Mouse (Mus musculus) forebrain, embryonic 13.5 days (tissue): ENCODE results near the gene Flnc. TPM values are rescaled to one million over a fixed set of nuclear protein-coding genes. Genes with fewer than 3 reads are reported as not detected.

ENCODE experiments used
- ATAC-seq: fragments of 200-750 bp; cut with Nextera tagmentation; 2 replicates; pipeline ENCODE4 v1.8.0; 2017
- H3K27ac ChIP-seq: fragments of 300-500 bp; sonication (generic); 2 replicates; pipeline ENCODE4 v1.5.1; 2015; ENCODE audit warnings: inconsistent platforms, mild to moderate bottlenecking, moderate library complexity
- H3K27me3 ChIP-seq: fragments of 300-500 bp; sonication (generic); 2 replicates; pipeline ENCODE4 v1.6.1; 2015; ENCODE audit warnings: mild to moderate bottlenecking, inconsistent platforms
- H3K36me3 ChIP-seq: fragments of 300-500 bp; sonication (generic); 2 replicates; pipeline ENCODE4 v1.6.1; 2015; ENCODE audit warnings: mild to moderate bottlenecking, inconsistent platforms; ENCODE audit not compliant: poor library complexity, severe bottlenecking
- H3K4me1 ChIP-seq: fragments of 300-500 bp; sonication (generic); 2 replicates; pipeline ENCODE4 v1.6.1; 2015; ENCODE audit warnings: inconsistent platforms
- H3K4me2 ChIP-seq: fragments of 300-500 bp; sonication (generic); 2 replicates; pipeline ENCODE4 v1.6.1; 2015; ENCODE audit warnings: inconsistent platforms, mild to moderate bottlenecking, moderate library complexity
- H3K4me3 ChIP-seq: fragments of 300-500 bp; sonication (generic); 2 replicates; pipeline ENCODE4 v1.5.1; 2015; ENCODE audit warnings: mild to moderate bottlenecking, inconsistent platforms
- H3K9ac ChIP-seq: fragments of 300-500 bp; sonication (generic); 2 replicates; pipeline ENCODE4 v1.6.1; 2015; ENCODE audit warnings: mild to moderate bottlenecking, inconsistent platforms
- H3K9me3 ChIP-seq: fragments of 300-500 bp; sonication (generic); replicated peaks from 2 replicates; pipeline ENCODE4 v1.6.1; 2016; ENCODE audit warnings: inconsistent platforms
- WGBS: fragments of 180-500 bp; shearing (Covaris S2); methylation state at CpG from one replicate; pipeline ENCODE4 v1.1.7; 2015; 5-methylcytosine and 5-hydroxymethylcytosine counted together
- polyA plus RNA-seq: library from polyadenylated mRNA; unstranded; fragments of >200 nt; fragmentation: Nextera tagmentation; extraction: Ambion mirVana; gene quantifications from 2 replicates; pipeline ENCODE4 v1.2.1, GENCODE M21; 2015

Gene Flnc
- polyA plus RNA-seq, 1 experiment from 2014 or later = 1.5 TPM

- ATAC-seq = no peak
- WGBS = 74% methylated on average over 3 of the region's 3 CpGs
- H3K4me1 ChIP-seq = peaks cover 3% of the 10 kb centered on the region
Observed at GRCm38 (mm10) chr6:29463388-29463787, 30.3 kb downstream of the Flnc start.

GRCm38 (mm10) chr6:29467583-29468354, 34.7 kb downstream of the Flnc start, which contains the start of gene Atp6v1f:
Gene Atp6v1f, plus strand, starts transcription at chr6:29467718.
- peak within 1 kb of the TSS; percentile 78 for H3K9ac ChIP-seq
- no peaks in the 10 kb centered on the region for H3K9me3 ChIP-seq
- H3K27me3 ChIP-seq = peaks cover 4% of the 10 kb centered on the region; the same call in 1 of the 2 replicates
- ATAC-seq = peak; percentile 97
- H3K27ac ChIP-seq = peak within 1 kb of the TSS; percentile 31; the same call in 1 of the 2 replicates
- H3K4me2 ChIP-seq = peak within 1 kb of the TSS; percentile 83
- under 1% methylated on average over 39 of the region's 39 CpGs for WGBS
- peaks cover 13% of the 10 kb centered on the region for H3K4me1 ChIP-seq
- H3K36me3 ChIP-seq = peaks cover 21% of the 10 kb centered on the region
- H3K4me3 ChIP-seq = peak within 1 kb of the TSS; percentile 79

More at GRCm38 (mm10) chr6:29463388-29463787, 30.3 kb downstream of the Flnc start:
- Histone ChIP-seq H3K9ac (no peak overlapping the region), H3K4me2 (no peak overlapping the region), H3K27ac (no peak overlapping the region), H3K27me3 (peaks cover 4% of the 10 kb centered on the region; the same call in 1 of the 2 replicates), H3K4me3 (no peak overlapping the region), H3K9me3 (no peaks in the 10 kb centered on the region), H3K36me3 (no peaks in the 10 kb centered on the region)

GRCm38 (mm10) chr6:29468851-29469250, 35.8 kb downstream of the Flnc start:
- Histone ChIP-seq H3K27me3 (peaks cover 7% of the 10 kb centered on the region; the same call in 1 of the 2 replicates), H3K36me3 (peaks cover 21% of the 10 kb centered on the region), H3K27ac (no peak overlapping the region), H3K4me2 (peak overlapping the region; percentile 83), H3K4me1 (peaks cover 20% of the 10 kb centered on the region), H3K9ac (peak overlapping the region; percentile 78; the same call in 1 of the 2 replicates), H3K4me3 (peak overlapping the region; percentile 79), H3K9me3 (no peaks in the 10 kb centered on the region)
- no peak for ATAC-seq
- 92% methylated on average over 3 of the region's 3 CpGs for WGBS

GRCm38 (mm10) chr6:29471137-29471536, 38.1 kb downstream of the Flnc start, which contains the start of gene Atp6v1fnb:
Gene Atp6v1fnb, plus strand, starts transcription at chr6:29471437.
- H3K9ac ChIP-seq = no peak within 1 kb of the TSS
- peaks cover 21% of the 10 kb centered on the region for H3K36me3 ChIP-seq
- WGBS = 93% methylated on average over 4 of the region's 4 CpGs
- no peak for ATAC-seq
- no peak within 1 kb of the TSS for H3K27ac ChIP-seq
- H3K4me1 ChIP-seq = peaks cover 27% of the 10 kb centered on the region
- H3K4me2 ChIP-seq = no peak within 1 kb of the TSS
- no peaks in the 10 kb centered on the region for H3K9me3 ChIP-seq
- H3K4me3 ChIP-seq = no peak within 1 kb of the TSS
- peaks cover 15% of the 10 kb centered on the region; the same call in 1 of the 2 replicates for H3K27me3 ChIP-seq

- Histone ChIP-seq H3K9me3 (no peaks in the 10 kb centered on the region), H3K9ac (peak overlapping the region; percentile 67), H3K4me2 (peak overlapping the region; percentile 74), H3K36me3 (peaks cover 21% of the 10 kb centered on the region), H3K27me3 (peaks cover 27% of the 10 kb centered on the region; the same call in 1 of the 2 replicates), H3K27ac (no peak overlapping the region; the same call in 1 of the 2 replicates), H3K4me3 (peak overlapping the region; percentile 46), H3K4me1 (peaks cover 17% of the 10 kb centered on the region)
- peak; percentile 95 for ATAC-seq
- WGBS = 2% methylated on average over 33 of the region's 33 CpGs
Observed at GRCm38 (mm10) chr6:29473941-29474691, 41.1 kb downstream of the Flnc start.

GRCm38 (mm10) chr6:29474736-29475135, 41.7 kb downstream of the Flnc start:
- Histone ChIP-seq H3K4me2 (no peak overlapping the region), H3K4me3 (no peak overlapping the region)
- WGBS = 58% methylated on average over 2 of the region's 2 CpGs

GRCm38 (mm10) chr6:29482691-29483090, 49.6 kb downstream of the Flnc start:
- no peaks in the 10 kb centered on the region for H3K36me3 ChIP-seq
- H3K4me1 ChIP-seq = peaks cover 8% of the 10 kb centered on the region
- no peak overlapping the region for H3K4me3 ChIP-seq
- no peak overlapping the region for H3K27ac ChIP-seq
- H3K4me2 ChIP-seq = no peak overlapping the region
- no peak overlapping the region for H3K9ac ChIP-seq
- H3K27me3 ChIP-seq = peaks cover 26% of the 10 kb centered on the region
- 91% methylated on average over 13 of the region's 13 CpGs for WGBS
- no peak for ATAC-seq
- no peaks in the 10 kb centered on the region for H3K9me3 ChIP-seq

More at GRCm38 (mm10) chr6:29474736-29475135, 41.7 kb downstream of the Flnc start:
- Histone ChIP-seq H3K9me3 (no peaks in the 10 kb centered on the region), H3K36me3 (peaks cover 20% of the 10 kb centered on the region), H3K9ac (no peak overlapping the region), H3K27ac (no peak overlapping the region), H3K4me1 (peaks cover 15% of the 10 kb centered on the region), H3K27me3 (peaks cover 27% of the 10 kb centered on the region; the same call in 1 of the 2 replicates)
- ATAC-seq = no peak

GRCm38 (mm10) chr6:29484716-29485559, 51.9 kb downstream of the Flnc start:
- H3K4me3 ChIP-seq = peak overlapping the region; percentile 33
- ATAC-seq = peak; percentile 68
- peaks cover 8% of the 10 kb centered on the region for H3K4me1 ChIP-seq
- H3K9ac ChIP-seq = no peak overlapping the region; the same call in 1 of the 2 replicates
- H3K4me2 ChIP-seq = peak overlapping the region; percentile 65
- H3K36me3 ChIP-seq = no peaks in the 10 kb centered on the region
- peaks cover 19% of the 10 kb centered on the region for H3K27me3 ChIP-seq
- 6% methylated on average over 26 of the region's 26 CpGs for WGBS
- no peak overlapping the region for H3K27ac ChIP-seq
- H3K9me3 ChIP-seq = no peaks in the 10 kb centered on the region

GRCm38 (mm10) chr6:29485951-29486350, 52.9 kb downstream of the Flnc start:
- Histone ChIP-seq H3K36me3 (no peaks in the 10 kb centered on the region), H3K9ac (no peak overlapping the region), H3K4me1 (peaks cover 8% of the 10 kb centered on the region), H3K4me3 (no peak overlapping the region), H3K4me2 (no peak overlapping the region), H3K27me3 (peaks cover 19% of the 10 kb centered on the region), H3K27ac (no peak overlapping the region), H3K9me3 (no peaks in the 10 kb centered on the region)
- WGBS = 58% methylated on average over 2 of the region's 2 CpGs
- no peak for ATAC-seq

GRCm38 (mm10) chr6:29494101-29494500, 61.0 kb downstream of the Flnc start:
- 81% methylated on average over 4 of the region's 4 CpGs for WGBS
- Histone ChIP-seq H3K9me3 (no peaks in the 10 kb centered on the region), H3K36me3 (no peaks in the 10 kb centered on the region), H3K4me1 (0 out of 2 replicates have a peak, but pooled peaks cover 7% of the 10 kb centered on the region), H3K9ac (no peak overlapping the region), H3K4me2 (no peak overlapping the region), H3K4me3 (no peak overlapping the region), H3K27me3 (peaks cover 43% of the 10 kb centered on the region), H3K27ac (no peak overlapping the region)
- ATAC-seq = no peak

- Histone ChIP-seq H3K27ac (no peak overlapping the region), H3K27me3 (peaks cover 44% of the 10 kb centered on the region), H3K4me3 (no peak overlapping the region), H3K4me2 (peak overlapping the region; percentile 25; the same call in 1 of the 2 replicates), H3K36me3 (no peaks in the 10 kb centered on the region), H3K9me3 (no peaks in the 10 kb centered on the region), H3K4me1 (0 out of 2 replicates have a peak, but pooled peaks cover 7% of the 10 kb centered on the region), H3K9ac (no peak overlapping the region)
- 15% methylated on average over 24 of the region's 25 CpGs for WGBS
- ATAC-seq = no peak
Observed at GRCm38 (mm10) chr6:29496270-29496669, 63.2 kb downstream of the Flnc start.
